Mouse (Mus musculus): Measurements from ENCODE around the gene Kcnn1.
A peak's percentile ranks its signal among the peaks of the same experiment; 100 is the strongest.

Kcnn1 gene

GRCm38 (mm10) chr8:70893656-70894384, 30.8 kb upstream of the Kcnn1 start:
- DNase-seq (ENCODE audit: low spot score in 2 of 2), result no peak

- no peak for DNase-seq (ENCODE audit: low spot score in 2 of 2)
These were observed 30.0 kb upstream of the Kcnn1 start for GRCm38 (mm10) chr8:70892896-70893655.

- DNase-seq (ENCODE audit: low spot score in 2 of 2), result no peak
These were observed 29.2 kb upstream of the Kcnn1 start, which contains the start of gene Slc5a5 for GRCm38 (mm10) chr8:70892022-70892895. Gene Slc5a5, minus strand, starts transcription at chr8:70892757.

GRCm38 (mm10) chr8:70891356-70891755, 28.3 kb upstream of the Kcnn1 start:
- peak; percentile 56 to 59 for DNase-seq (ENCODE audit: low spot score in 2 of 2)

DNA sequence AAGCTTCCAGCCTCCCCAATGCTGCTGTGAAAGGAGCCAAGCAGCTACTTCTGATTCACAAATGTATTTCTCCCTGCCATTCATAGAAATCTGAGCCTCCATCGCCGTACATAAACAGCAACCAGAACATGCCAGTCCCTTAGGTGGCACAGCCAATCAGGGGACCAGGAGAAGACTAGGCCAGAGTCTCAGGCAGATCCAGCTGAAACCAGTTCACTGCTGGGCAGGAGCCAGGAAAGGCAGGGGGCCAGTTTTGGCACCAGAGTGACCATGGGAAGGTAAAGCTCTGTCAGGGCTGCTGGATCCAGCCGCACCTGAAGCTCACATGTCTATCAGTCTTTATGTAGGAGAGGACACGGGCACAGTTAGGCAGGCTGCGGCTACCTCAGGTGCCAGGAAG, 27.6 kb upstream of the Kcnn1 start:
- DNase-seq (ENCODE audit: low spot score in 2 of 2), result no peak

GRCm38 (mm10) chr8:70887669-70888068, 24.6 kb upstream of the Kcnn1 start:
- DNase-seq (ENCODE audit: low spot score in 2 of 2), result no peak

DNA sequence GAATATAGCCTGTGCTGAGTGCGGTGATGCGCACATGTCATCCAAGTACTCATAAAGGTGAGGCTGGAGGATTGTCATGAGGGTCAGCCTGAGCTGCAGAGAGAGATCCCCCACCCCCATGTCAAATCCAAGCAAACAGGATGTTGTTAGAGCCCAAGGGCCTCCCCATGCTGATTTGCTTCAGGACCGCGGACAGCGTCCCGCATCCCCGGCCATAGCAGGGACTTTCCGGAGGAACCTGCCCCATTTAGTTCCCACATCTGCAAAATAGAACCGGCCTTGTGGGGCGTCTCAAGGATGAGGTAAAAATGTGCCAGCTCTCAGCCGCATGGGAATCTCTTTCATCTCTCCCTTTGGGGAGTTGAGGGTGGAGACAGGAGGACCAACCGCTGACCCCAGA, 22.6 kb upstream of the Kcnn1 start:
- DNase-seq (ENCODE audit: low spot score in 2 of 2), result no peak

DNA sequence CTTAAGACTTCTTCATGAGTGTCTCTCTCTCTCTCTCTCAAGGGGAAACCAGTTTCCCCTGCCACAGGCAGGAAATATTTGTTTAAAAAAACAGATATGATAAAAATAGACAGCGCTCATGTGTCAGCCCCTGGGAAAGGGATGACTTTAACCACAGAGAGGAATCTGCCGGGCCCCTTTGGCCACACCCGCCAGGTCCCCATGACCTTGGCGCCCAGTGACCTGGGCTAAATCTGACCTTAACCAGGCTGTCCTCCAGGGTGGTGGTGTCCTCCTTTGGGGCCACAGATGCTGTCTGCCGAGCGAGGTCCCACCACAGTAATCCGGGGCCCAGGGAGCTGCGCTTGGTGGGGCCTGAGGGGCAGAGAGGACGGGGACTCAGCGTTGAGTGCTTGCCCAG, 21.6 kb upstream of the Kcnn1 start:
- no peak for DNase-seq (ENCODE audit: low spot score in 2 of 2)

DNA sequence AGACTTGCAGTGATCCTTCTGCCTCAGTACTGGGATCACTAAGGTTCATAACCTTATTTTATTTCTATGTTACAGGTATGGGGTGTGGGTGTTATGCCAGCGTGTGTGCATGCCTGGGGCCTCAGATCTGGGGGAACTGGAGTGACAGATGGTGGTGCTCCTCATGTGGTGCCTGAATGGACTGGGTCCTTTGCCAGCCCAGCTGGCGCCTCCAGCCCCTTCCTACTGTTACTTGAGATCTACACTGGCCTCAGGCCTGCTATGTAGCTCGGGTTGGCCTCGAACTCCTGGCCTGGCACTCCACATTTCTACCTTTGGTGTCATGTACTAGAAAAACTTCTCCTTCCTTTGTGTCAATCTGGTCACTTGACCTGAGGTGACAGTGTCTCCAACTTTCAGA, 21.1 kb upstream of the Kcnn1 start:
- no peak for DNase-seq (ENCODE audit: low spot score in 2 of 2)

DNA sequence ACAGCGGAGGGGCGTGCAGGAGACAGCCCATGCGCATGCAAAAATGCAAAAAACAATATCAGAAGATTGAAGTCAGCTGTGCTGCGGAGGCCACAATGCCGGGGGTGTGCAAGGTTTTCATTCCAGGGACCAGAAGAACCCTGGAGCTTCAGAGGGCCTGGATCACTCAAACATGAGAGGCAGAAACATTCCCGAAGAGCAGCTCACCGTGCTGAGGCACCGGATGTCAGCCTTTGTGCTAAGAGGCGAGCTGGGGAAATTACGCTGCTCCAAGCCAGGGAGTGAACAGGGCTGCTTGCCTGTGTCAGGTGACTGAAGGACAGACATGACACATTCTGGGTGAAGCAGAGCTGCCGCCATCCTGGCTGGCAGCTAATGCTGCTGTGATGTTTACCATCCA, 17.5 kb upstream of the Kcnn1 start:
- DNase-seq (ENCODE audit: low spot score in 2 of 2), result no peak

GRCm38 (mm10) chr8:70880126-70880525, 17.1 kb upstream of the Kcnn1 start:
- DNase-seq (ENCODE audit: low spot score in 2 of 2), result no peak

- DNase-seq (ENCODE audit: low spot score in 2 of 2), result no peak
These were observed 16.4 kb upstream of the Kcnn1 start for GRCm38 (mm10) chr8:70879500-70879899.

- no peak for DNase-seq (ENCODE audit: low spot score in 2 of 2)
These were observed 15.1 kb upstream of the Kcnn1 start for GRCm38 (mm10) chr8:70878178-70878577.

GRCm38 (mm10) chr8:70876382-70876781, 13.3 kb upstream of the Kcnn1 start:
- DNase-seq (ENCODE audit: low spot score in 2 of 2), result no peak

GRCm38 (mm10) chr8:70874441-70874840, 11.4 kb upstream of the Kcnn1 start:
- DNase-seq (ENCODE audit: low spot score in 2 of 2), result no peak

GRCm38 (mm10) chr8:70873364-70873985, 10.4 kb upstream of the Kcnn1 start, which contains the start of gene Ccdc124:
Gene Ccdc124, minus strand, starts transcription at chr8:70873935.
- peak; percentile 91 to 96 for DNase-seq (ENCODE audit: low spot score in 2 of 2)

DNA sequence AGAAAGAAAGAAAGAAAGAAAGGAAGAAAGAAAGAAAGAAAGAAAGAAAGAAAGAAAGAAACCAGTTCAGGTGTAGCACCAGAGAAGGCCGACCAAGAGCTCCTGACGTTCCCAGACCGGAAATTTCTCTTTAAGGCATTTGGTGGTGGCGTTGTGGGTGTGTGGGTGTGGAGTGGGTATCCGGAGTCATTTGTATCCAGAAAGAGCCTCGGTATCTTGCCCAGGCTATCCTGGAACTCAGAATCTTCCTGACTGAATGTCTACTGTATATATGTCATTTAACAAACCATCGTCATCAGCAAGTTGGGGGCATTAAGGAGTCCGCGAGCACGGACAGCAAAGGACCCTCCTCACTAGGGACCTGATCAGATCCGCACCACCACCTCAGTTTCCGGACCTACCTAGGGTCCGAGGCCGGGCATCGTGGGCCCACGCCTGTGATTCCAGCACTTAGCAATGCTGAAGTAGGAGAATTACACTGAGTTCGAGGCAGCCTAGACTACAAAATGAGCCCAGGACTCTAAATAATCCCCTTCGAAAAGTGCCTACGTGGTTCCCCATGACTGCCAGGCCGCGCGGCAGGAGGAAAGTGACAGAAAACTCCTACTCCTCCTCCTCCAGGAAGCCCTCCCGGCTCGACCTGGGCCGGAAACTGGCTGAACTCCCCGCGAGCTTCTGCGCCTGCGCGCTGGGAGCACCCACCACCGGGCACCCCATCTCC, 9.7 kb upstream of the Kcnn1 start:
- DNase-seq (ENCODE audit: low spot score in 2 of 2), result no peak

DNA sequence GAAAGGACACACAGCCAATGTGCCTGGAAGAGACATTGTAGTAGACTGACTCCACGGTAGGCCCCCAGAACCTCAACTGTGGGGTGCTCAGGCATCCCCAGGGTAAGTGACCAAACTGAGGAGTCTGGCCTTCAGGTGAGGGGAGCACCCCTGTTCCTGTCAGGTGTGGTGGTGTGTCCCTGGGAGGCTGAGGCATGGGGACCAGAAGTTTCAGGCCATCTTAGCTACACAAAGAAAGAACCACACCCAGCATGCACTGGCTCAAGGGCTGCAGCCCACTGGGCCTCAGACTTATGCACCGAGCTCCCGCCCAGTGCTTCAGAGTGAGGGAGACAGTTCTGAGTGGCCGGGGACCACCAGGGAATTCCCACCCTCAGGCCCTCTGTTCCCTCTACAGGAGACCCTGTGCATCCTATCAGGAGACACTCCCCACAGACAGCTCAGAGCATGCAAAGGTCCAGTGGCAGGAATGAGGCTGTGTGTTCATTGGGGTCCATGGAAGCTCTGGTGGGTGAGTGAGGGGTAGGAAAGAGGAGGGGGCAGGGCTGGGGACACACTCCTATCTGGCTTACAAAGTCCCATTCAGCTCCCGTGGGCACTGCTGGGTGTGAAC, 8.2 kb upstream of the Kcnn1 start:
- no peak for DNase-seq (ENCODE audit: low spot score in 2 of 2)

GRCm38 (mm10) chr8:70869601-70870041, 6.6 kb upstream of the Kcnn1 start:
- DNase-seq (ENCODE audit: low spot score in 2 of 2), result peak; percentile 48 to 62

DNA sequence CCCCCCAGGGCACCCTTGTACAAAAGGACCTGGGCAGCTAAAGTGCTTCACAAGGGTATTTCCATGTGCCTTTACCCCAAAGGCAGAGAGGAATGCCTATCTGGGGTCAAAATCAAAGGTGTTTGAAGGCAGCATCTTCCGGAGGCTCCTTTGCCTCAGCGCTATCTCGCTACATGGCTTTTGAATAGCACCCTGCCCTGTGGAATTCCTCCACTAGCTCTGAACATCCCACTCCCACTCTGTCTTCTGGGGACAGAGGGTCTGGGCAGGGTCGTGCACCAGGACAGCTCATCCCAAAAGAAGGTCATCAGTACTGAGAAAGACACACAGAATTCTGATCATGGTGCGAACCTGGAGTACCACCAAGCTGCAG, 6.1 kb upstream of the Kcnn1 start:
- DNase-seq (ENCODE audit: low spot score in 2 of 2), result no peak

All from urinary bladder, adult 18-20 months (tissue).